Mouse (Mus musculus) activated CD4-positive, CD25-positive, alpha-beta regulatory T cell, adult 4 months (primary cell): ENCODE data around the gene Dse. TPM values are rescaled to one million over a fixed set of nuclear protein-coding genes. Genes with fewer than 3 reads are reported as not detected.

Experiments used
- ATAC-seq: one replicate; pipeline ENCODE4 v1.8.0; 2017
- polyA plus RNA-seq, 2 experiments: library from polyadenylated mRNA; unstranded; fragments of 100-300 nt; shearing (Covaris generic); gene quantifications; one replicate each; pipeline ENCODE4 v1.2.1; 2017

Dse gene
- polyA plus RNA-seq, 2 experiments from 2014 or later, result 1.0 to 2.0 TPM

DNA sequence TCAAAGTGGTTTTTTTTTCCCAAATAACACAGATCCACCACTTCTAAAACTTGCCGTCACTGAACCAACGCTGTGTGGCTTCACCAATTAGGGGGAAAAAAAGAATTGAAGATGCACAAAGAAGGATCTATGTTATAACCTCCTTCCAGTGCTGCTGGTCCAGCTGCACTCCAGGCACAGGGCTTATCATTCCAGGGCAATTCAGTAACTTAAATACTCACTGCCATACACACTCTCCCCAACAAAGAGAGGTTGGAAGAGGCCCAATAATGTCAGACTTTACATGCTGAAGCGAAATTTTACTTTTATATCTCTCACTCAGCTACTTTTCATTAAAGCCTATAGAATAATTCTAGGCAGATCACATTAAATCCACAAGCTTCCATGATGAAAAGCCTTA lies 8.9 kb downstream of the Dse start:
- ATAC-seq, result no peak

DNA sequence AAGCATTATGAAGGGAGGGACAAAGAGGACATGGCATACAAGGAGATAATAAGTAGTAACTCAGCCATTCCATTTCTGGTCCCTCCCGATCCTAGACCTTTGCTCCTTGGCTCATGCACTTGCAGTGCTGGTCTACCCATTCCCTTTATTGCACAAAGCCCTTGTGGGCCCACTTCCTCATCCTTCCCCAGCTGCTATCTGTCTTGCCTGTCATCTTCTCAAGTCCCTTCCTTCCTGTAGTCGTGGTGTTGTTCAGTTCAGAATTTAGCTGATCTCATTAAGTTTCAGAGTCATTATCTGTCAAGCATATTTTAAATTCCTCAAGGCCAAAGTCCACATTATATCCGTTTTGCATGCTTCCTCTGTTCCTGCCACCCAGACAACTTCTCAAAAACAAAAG lies 9.5 kb downstream of the Dse start:
- peak; percentile 60 for ATAC-seq

DNA sequence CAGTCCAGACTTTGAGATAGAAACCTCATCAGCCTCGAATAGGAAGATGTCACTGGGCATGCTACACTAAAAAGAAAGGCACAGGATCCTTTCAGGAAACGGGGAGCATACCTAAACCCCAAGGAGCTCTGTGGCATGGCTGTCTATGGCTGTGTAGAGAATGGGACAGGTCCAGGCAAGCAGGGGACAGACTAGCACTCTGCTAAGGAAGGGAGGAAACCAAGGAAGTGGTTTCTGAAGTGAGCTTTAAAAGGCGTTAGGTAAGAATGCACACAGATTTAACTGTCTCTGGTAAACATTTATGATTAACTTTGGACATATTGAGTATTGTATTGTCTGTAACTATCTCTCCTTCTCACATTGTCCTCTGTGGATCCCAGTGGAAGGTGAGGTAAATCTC lies 10.2 kb downstream of the Dse start:
- ATAC-seq, result peak; percentile 65

DNA sequence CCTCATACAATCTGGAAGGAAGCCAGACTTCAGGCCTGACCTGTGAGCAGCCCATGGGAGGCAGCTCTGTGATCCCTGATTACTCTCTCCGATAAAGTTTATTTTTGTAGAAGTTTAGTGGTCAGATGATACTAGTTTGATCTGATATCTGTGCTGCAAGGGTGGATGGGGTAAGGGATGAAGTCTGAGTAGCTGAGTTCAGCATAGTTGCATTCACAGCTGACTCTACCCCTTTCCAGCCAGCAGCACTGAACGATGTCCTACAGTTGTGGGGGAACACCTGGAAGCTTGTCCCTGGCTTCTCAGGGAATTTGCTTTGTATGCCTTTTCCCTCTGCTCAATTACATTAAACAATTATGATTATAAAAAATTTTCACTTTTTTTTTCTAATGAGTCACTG lies 12.6 kb downstream of the Dse start:
- no peak for ATAC-seq

DNA sequence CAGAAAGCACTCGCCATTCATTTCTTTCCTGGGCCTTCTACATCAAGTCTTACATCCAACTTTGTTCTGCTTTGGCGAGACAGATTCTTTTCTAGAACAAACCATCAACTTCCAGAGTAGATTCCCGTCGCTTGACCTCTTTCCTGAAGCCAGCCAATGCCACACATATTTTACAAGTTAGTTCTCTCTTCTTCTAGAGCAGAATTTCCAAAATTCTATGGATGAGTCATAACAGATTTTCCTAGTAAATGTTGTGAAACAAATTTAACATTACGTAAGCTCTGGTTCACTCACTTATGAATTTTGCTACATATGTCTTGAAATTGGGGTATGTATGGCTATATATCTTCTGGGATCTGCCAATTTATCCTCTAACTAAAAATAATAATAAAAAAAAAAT lies 13.0 kb downstream of the Dse start:
- no peak for ATAC-seq

DNA sequence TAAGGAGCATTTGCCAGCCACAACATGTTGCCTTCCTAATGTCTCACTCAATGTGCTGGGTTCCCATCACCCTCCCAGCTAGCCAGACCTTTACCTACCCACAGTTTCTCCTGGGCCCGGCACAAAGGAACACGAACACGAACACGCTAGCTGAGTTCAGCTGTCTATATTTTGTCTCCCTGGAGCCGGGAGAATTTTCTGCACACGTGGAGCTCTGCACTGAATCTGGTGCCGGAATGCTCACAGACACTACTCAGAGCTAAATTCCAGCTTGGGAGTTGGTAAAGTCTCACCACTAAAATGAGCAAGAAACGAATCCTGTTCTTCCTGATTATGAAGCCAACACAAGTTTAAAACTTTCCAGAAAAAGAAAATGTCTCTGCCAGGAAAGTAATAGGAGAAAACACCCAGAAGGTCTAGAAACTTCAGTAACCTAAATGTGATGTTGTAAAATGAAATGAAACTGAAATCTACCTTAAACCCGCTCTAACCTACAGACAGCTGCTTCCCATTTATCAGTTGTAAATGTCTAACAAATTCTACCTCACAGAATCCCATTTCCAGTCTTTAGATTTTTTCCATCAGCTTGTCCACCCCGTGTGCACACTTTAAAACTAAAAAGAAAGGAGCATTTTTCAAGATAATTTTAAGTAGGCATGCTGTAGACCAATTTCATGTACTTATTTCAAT lies 20.8 kb downstream of the Dse start:
- no peak for ATAC-seq

DNA sequence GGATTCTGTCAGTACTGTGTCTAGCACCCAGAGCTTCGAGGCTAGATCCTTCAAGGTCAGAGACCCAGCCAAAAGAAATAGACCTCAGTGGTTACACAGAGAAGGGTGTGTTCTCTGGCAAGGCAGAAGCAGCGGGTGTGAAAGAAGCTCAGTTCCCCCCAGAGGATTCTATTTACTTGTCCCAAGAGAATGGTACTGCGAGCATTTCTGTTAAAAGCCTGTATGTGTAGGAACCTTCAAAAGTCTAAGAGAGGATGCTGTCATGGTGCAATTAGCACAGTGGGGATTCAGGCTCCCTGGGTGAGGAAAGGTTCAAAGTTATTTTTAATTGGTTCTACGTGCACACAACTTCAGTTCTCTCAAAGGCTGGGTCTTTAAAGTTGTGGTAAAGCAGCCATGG lies 22.0 kb downstream of the Dse start:
- no peak for ATAC-seq

DNA sequence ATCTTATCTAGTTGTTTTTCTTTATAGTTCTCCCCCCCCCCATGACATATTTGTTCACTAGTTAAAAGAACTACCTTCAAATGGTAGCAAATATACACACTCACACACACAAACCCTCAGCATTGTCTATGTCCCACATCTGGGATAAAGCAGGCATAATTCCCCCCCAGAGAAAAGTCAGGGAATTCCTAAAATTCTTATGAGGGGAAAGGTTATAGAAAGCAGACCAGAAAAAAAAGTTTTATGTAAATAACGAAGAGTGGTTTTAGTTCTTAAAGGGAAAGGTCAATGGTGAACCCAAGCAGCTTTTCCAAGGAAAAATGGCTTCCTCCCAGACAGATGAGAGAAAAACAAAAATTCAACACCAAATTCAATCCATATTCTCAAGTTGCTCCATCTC lies 22.6 kb downstream of the Dse start:
- ATAC-seq, result no peak

DNA sequence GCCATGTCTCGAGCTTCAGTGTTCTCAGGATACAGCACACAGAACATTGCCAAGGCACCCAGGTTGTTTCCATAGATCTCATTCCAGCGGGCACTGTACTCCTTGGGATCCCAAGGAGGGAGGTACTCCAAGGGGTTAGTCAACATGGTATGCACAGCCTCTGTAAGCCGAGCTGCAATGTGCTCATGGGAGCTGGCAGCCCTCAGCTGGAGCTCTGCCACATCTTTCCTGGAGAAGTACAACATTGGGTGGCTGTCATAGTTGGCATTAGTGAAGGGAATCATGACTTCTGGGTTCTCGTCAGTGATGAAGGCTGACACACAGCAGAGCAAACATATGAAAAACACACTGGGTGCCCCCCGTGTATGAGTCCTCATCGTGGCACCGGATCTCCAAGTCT lies 23.8 kb downstream of the Dse start:
- no peak for ATAC-seq

DNA sequence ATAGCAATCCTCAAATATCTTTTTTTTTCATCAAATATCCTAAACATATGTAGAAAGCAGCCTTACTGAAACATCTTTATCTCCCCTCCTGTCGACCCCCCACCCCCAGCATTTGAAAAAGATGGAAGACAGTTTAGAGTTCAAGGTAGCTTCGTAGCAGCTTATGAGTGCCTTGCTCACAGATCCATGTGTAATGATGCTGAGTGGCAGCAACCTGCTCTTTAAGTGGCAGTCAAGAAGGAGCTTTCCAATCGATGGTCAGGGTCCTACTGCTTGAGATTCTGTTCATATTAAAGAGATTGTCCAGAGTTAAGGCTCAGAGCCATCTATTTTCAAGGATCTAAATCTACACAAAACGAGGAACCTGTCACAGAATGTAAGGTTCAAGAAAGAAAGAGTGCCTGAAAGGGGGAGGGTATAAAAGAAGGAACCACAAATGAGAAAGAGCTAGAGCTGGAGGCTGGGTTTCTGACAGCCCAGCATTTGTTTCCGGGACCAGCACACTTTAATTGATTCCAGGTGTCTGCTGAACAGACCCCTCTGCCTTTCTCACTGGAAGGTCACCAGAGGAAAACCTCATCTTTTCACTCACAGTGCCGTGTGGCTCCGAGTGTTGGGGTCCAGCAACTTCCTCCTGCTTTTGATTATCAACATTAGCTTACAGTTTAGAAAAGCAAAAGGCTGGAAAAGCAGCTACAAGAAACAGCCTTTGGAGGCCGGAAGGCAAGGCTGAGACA lies 31.5 kb downstream of the Dse start:
- ATAC-seq, result no peak

DNA sequence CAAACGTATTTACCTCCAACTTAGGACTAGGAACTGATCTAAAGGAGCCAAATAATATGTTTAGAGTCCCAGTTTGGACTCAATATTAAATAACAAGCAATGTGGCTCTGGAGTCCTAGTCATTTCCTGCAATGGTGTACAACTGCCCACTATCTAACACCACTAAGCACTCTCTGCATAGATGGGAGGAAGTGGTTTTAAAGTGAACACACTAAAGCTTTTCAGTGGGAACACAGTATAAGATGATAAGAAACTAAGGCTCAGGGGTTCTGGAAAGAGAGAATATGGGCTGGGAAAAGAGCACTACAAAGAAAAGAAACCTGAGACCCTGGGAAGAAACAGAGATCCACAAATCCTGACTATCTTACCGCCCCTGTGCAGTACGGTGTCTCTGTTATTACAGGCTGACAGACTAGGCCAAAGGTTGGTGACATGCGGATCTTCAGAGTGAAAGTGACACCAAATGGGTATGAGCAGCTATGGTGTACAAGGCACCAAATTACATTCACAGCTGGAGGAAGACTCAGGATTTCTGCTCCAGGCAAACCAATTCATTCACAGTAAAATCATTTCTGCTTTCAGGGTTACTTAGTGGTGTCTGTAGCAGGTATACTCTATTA lies 34.7 kb downstream of the Dse start:
- ATAC-seq, result peak; percentile 57

DNA sequence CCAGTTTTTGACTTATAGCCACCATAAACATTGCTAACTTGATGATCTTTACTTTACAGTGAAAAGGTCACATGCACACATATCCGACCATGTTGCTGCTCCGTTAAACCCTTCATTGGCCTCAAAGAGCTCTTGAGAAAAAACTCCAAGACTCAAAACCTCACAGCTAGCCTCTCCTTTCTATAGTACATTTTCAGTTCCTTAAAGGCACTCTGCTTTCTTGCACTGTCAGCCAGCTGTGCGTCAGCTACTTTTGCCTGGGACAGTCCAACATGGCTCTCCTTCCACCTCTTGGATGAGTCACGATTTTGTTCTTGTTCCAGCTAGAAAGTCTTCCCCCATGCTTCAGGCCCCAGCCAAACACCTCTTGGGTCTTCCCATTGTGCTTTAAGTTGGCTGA lies 35.9 kb downstream of the Dse start:
- no peak for ATAC-seq

DNA sequence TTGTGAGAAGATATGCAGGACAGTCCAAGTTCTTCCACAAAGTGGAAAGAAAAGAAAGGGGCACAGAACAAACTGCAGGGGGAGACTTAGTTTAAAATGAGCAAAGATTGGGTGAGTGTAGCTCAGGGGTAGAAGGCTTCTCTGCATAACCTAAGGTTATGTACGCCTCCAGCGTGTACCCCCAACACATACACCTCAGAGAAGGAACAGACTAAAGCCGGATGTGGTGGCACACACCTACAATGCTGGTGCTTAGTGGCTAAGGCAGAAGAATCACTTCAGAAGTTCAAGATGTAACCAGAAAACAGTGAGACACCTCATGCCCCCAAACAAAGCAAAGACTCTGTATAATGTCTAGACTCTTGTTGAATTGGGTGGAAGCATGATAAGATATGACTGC lies 36.3 kb downstream of the Dse start:
- ATAC-seq, result peak; percentile 89

DNA sequence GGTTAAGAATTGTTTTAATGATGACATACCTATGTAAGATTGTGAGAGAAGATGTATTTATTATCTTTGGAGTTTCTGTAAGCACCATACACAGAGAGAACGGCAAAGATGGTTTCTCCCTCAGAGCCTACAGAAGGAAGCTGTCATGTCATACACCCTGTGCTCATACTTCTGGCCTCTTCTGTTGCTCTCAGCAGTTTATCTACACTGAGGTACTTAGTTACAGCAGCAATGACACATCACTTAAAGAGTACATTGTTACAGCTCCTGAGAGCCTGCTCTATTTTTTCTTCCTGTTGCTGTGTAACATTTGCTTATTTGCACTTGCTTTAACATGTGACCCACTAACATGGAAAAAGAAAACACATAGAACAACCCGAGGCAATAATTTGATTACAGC lies 40.5 kb downstream of the Dse start:
- no peak for ATAC-seq

DNA sequence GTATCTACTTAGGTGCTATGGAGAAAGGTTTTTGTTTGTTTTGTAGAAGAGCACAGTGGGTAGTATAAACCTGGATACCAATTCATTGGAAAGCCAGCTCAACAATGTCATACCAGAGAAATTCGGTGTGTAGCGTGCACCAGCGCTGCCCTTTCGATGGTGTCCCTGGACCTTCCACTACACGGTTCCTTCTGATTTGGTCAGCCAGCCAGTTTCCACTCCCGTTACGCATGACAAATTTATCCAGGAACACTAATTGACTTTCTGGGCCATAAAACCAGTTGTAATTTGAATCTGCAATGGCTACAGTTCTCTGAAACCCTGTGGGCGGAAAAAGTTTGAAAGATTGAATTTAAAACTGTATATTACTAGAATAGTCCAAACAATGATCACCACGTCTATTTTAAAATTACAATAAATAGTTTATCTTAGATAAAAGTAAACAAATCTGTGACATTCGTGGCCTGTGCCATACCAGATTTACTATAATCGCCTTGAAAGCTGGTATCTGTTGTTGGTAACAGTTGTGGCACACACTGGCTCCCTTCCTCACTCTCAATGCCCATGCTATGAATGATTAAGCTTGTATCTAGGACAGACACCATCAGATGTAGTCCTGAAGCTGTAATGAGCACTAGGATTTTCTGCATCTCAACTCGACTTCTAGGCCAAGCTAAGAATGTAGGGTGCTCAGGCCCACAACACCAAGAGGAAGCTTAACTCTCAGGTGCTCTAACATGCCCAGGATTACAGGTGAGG lies 51.5 kb downstream of the Dse start:
- no peak for ATAC-seq

DNA sequence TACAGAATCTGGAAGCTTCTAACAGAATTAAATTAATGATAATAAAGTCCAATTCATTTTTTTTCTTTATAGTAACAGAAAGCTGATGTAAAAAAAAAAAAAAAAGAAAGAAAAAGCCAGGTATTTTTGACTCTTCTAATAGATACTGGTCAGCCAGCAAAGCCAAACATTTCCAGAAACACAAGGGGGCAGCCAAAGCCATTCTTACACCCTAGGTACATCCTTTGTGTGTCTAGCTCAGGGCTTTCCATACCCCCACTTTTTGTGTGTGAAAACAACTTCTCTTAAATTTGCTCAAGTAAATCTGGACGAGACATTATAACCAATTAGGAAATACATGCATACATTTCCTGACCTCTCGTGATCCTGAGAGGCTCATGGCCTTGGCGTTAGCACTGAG lies 55.7 kb downstream of the Dse start:
- ATAC-seq, result peak; percentile 61

DNA sequence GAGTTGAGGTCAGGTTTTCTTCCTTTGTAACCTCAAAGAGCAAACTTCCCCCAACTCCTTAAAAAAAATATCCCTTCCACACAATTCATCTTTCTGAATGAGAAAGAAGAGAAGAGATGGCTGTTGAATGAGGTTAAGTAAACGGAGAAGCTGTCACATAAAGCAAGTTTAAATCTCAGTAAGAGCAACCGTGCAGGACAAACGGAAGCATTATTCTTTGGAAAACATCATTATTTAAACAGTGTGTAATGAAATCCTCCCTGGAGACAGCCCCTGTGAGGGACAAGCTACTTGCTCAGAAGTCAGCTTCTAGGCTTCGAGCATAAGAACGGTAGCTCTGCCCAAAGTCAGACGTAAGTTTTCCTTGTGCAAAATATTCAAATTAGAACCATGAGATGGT lies 57.1 kb downstream of the Dse start:
- no peak for ATAC-seq

DNA sequence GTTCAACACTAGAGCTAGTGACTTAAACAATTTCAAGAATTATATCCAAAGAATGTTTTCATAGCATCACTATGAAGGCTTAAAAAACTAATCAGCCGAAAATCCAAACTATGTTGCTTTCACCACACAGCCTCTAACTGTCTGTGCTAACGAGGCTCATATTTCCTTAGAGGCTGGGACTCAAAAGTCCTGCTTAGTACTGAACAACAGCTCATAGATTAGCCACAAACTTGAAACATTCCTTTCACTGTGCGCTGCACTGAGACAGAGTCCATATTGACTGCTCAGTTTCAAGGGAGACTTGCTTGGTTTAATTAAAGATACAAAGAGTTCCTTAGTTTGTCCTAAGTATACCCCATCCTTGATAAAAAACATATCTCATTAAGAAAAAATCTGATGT lies 57.7 kb downstream of the Dse start:
- no peak for ATAC-seq

DNA sequence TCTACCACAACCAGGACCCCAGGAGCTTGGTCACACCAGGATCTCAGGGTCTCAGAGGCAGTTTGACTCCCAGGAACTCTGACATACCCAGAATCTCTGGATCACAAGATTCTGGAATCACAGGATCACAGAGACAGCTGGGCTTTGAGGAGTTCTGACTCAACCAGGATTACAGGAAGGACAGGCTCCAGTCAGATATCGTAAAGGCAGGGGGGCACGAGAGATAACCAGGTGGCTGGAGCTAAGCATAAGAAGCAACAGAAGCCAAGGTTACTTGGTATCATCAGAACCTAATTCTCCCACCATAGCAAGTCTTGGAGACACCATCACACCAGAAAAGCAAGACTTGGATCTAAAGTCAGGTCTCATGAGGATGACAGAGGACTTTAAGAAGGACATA lies 65.8 kb downstream of the Dse start:
- no peak for ATAC-seq

DNA sequence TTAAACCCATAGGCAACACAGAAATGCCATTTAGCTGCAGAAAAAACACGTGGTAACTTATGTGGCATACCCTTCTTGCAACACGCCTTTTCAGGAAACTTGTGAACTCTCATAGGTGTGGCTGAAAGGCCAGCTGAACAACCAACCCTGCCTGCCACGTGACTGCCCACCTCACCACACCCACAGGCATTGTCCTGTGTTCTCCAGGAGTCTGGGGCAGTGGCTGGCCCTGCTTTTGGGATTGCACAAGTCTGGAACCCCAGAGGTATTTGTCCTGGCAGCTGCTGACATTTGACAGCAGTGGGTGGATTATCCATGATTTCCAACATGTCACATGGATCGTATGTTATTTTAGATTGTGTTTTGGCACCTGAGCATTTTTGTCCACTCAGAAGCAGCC lies 67.7 kb downstream of the Dse start:
- ATAC-seq, result no peak

DNA sequence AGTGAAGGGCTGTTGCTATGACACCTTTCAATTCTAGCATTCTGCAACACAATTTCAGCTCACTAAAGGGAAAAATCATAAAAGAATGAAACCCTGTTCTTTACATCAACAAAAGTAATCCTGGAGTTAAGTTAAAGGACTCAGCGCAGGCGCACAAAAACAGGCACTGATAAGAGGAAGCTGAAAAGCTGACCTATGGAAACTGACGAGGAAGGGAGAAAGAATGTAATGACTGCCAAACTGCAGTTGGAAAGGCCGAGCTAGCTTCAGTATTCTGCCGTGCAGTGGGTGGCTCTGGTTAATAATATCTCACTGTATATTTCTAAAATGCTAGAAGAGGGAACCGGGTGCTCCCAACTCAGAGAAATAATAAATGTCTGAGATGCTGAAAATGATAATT lies 69.5 kb downstream of the Dse start:
- no peak for ATAC-seq

DNA sequence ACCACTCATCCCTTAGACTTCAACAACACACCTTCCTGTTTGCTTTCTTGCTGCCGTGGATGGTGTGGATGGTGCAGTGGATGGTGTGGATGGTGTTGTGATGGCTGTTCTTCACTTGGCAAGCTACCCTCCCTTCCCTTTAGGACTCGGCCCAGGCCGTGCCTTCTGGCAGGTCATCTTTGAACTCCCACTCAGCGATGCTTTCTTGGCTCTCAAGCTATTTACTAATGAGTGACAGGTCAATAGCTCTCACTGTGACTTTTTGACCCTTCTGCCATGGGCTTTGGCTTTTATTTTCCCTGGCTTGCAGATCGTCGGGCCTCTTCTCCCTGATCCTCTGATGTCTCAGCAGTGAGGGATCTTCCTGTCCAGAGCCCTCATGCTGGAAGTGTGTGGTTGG lies 71.1 kb downstream of the Dse start:
- no peak for ATAC-seq

DNA sequence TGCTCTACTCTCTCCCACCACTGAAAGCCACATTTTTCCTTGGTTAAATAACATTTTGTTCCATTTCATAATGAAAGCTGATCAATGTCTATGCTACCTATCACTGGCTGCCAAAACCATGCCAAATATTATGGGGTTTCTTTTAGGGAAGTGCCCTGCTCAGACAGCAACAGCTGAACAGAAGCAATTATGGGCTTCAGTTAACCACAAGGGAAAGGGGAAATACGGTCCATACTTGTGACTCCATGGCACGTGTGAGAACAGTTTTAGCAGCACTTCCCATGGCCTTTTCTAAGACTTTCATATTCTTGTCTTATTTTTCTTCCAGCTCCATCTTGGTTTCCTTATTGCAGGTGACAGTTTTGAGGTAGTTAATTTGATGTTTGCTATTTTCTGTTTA lies 76.2 kb downstream of the Dse start:
- ATAC-seq, result no peak

DNA sequence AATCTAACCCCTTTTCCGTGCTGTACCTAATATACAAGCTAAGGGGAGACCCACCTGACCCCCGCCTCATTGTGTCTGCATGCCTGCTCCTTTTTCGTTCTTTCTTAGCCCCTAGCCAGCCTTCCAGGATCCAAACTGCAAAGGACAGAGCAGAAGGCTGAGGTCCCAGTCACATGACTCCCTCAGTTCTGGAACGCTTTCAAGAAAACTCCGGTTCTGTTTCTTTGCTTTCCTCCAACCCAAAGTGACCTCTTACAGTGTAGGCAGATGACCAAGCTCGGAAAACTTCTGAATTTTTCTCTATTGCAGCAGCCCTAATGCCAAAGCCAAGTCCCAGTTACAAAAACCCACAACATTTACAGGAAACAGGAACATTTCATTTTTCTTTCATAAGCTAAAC lies 79.1 kb downstream of the Dse start:
- no peak for ATAC-seq
